Mouse (Mus musculus): ENCODE results near the gene Ddx10. TPM values are rescaled to one million over a fixed set of nuclear protein-coding genes. Genes with fewer than 3 reads are reported as not detected.
"Not testable (repeated sequence)": the region's sequence is repeated elsewhere in the genome, so short reads cannot be mapped to it uniquely, and the experiment has no call there.

Ddx10 gene
- total RNA-seq, 2 experiments from 2014 or later: 20.6 to 23.4 TPM

DNA sequence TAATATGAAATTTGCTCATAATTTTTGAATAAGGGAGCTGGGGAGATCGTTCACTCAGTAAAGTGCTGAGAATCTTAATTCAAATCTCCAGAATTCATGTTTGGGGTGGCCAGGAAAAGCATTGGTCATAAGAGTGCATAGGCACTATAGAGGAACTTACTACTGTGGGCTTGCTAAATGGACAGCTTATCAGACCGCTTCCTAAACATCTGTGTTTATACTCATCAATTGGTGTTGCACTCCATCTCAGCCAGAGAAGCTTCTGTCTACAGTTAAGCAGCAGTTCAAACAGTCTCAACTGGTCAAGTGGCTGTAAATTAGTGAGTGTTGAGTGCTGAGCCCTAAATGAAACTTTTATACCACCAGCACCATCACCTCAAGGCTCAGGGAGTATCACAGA is 73.3 kb downstream of the Ddx10 start:
- no peak for DNase-seq
- intact Hi-C loops (cut with DNase I): no loop called here

DNA sequence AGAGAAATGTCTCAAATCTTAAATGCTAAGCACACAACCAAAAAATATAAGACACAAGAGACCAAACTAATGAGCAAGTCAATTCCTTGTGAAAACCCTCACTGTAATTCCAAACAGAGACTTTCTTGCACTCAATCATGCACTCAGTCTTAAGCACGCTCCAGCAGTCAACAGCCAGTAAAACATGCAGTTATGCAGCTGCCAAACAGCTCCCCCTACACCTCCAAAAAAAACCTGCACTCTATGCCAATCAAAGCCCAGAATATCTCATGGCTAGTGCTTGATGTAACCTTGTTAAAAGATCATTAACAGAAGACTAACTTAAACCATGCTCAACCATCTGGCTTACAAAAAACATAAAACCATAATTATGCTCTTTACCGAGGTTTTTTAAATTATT is 74.6 kb downstream of the Ddx10 start:
- intact Hi-C loops (cut with DNase I): no loop called here
- DNase-seq: peak; percentile 2

DNA sequence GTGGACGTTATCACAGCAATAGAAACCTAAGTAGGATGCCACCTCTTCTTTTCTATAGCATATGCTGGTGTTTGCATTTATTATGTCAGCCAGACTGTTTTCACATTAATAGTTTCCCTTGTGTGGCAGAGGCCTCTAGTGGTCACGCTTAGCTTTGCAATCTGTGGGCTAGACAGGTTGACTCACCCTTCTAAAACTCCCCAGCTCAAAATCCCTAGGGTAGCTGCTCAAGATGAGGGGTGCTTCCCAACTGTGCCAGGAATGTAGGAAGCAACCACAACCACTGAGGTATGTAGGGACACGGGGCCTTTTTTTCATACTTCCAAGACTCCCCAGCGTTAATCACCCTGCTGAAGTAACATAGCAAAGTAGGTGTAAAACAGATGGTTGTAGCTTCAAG is 103.6 kb downstream of the Ddx10 start:
- peak; percentile 53 for DNase-seq
- intact Hi-C loops (cut with DNase I): loop anchor here (10.0 kb wide), 1 partner anchor 469 kb away; the partner anchor contains the start of gene AI593442

DNA sequence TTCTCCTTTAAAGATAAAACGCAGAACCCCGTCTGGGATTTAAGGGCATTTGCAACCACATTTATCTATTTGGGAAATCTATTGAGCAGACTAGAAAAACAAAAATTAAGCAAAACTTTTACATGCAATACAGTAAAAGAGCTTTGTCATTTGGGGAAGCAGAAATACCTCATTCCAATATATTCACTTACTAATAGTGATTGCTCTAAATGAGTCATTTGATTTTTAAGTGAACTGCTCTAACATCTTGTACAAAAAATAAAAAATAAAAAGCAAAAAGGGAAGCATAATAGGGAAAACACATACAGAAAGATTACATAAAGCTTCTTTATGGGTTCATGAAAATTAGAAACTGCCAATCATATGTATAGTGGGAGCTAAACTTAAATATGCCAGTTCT is 104.3 kb downstream of the Ddx10 start:
- DNase-seq: no peak
- intact Hi-C loops (cut with DNase I): loop anchor here (10.0 kb wide), 1 partner anchor 469 kb away; the partner anchor contains the start of gene AI593442

DNA sequence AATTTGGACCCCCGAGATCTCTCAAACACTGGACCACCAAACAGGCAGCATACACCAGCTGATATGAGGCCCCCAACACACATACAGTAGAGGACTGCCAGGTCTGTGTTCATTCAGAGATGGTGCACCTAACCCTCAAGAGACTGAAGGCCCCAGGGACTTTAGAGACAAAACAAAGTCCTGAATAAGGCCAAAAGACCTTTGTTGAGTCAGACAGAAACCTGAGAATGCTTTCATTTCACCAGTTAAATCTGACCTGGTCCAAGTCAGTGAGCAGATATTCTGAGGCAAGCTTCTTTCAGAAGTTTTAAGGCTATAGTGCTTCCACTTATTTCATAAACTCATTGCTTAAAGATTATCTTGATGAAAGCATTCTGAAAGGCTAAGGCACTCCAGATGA is 105.4 kb downstream of the Ddx10 start:
- not testable (repeated sequence) for DNase-seq
- intact Hi-C loops (cut with DNase I): loop anchor here (10.0 kb wide), 1 partner anchor 468 kb away; the partner anchor contains the start of gene AI593442

DNA sequence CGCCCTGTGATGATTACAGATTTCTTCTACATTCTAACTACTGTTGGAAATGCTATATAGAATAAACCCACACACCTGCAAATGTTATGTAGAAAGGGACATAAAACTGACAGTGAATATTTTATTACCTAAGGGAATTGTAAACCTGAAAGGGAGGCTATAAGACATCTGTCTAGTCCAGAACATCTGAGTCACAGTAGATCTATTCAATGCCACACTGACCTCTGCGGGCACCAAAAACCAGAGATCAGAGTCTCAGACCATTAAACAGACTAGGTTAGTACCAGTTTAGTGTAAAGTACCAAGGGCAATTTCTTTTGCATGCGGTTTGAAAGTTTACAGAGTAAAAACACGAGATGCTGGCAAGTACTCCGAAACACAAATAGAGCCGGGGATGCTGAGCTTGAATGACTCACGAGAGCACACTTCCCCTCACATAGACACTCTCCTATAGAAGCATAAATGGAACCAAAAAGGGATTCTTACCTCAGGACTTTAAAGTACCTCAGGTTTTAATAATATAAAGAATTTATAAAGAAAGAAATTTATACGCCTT is 107.2 kb downstream of the Ddx10 start:
- intact Hi-C loops (cut with DNase I): loop anchor here (10.0 kb wide), 1 partner anchor 466 kb away; the partner anchor contains the start of gene AI593442
- DNase-seq: no peak

DNA sequence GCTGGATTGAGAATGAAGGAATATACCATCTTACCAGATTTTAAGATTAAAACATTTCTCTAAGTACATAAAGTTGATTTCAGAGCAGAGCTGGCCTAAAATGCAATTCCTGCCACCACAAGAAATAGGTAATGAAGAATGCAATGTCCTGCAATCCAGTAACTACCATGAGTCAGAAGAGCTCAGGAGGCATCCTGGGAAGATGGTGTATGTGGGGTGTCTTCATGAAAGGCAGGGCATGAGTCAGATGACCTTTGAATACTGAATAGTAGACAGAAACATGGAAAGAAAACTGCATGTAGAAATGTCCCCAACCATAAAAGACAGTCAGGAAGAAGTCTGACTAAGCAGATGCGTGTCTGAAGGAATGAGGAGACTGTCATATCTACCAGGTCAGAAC is 115.0 kb downstream of the Ddx10 start:
- no peak for DNase-seq
- intact Hi-C loops (cut with DNase I): loop anchor here (10.0 kb wide), 1 partner anchor 838 kb away; no protein-coding TSS in a partner anchor

DNA sequence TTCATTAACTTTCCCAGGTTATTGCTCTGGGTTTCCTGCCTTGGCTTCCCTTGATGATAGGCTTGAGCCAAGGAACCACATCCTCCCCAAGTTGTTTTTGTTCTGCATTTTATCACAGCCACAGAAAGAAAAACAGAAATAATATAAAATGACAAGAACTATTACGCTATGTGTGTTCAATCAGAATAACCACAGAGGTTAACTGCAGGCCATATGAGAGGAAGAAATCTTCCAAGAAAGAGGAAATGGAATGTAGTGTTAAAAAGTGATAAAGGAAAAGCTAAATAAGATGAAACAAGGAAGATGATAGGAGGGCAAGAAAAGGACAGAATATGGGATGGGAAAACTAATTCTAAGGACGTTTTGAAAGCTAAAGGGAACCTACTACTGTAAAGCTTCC is 117.4 kb downstream of the Ddx10 start:
- intact Hi-C loops (cut with DNase I): loop anchor here (10.0 kb wide), 1 partner anchor 836 kb away; no protein-coding TSS in a partner anchor
- DNase-seq: no peak

DNA sequence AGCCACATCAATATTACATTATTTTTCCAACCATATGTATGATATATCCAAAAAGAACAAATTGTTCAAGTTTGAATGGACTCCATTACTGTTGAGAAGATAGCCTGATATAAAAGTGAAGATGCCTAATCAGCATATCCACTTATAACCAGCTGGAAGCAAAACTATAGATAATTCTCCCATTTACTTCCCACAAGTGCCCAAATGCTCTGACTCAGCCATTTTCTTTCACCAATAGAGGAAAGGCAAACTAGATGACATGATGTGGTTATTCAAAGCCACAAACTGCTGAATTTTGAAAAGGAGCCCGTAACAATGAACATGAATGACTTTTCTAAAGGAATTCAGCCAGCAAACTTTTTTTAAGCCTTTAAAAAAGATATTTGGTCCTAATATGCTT is 146.8 kb downstream of the Ddx10 start:
- no peak for DNase-seq
- intact Hi-C loops (cut with DNase I): no loop called here

DNA sequence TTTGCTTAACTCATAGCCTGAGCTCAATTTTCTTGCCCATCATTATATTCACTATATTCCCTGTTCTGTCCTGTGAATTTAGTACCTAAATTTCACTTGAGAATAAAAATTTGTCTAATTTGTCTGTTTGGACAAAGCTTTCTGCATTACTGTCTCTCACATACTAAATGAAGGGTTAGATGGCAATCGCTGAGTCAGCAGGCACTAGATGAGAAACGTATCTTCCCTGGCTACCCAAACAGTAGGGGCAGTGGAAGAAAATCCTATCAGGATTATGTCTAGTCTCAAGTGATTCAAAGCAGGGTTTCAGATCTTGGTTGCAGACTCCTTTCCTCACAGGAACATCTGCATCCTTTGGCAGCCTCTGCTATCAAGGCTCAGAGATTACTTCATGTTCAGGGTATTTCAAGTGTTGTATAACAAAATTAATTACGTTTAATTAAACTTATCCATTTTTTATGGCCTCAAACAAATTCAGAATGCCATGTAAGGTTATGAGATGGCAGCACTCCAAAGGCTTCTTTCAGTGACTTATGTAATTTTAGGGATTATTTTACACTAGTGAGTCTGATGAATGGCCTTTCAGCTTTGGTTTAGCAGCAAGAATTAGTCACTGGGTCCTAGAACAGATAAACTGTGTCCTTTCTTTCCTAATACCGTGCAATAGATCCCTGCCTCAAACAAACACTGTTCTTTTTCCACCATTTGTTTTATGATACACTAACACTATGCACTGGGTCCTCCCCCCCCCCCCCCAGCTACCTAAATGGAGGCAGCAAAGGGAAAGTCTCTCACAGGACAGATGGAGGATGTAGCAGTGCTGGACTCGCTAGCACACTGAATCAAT is 152.3 kb downstream of the Ddx10 start:
- intact Hi-C loops (cut with DNase I): no loop called here
- DNase-seq: no peak

DNA sequence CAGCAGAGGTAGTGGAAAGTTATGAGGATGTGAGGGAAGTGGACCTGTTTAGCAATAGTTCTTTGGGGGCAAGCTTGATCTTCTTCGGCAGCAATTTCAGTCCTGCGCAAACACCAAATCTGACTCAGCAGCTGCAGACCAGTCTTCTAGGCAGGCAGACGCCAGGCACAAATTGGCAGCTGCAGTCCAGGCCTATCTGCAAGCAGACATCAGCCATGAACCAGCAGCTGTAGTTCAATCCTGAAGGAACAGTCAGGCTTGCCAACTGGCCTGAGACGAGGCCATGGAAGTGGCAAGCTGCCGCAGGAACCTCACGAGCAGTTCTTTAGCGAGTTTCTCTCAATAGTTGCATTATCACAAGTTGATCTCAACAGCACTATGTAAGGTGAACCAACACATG is 153.3 kb downstream of the Ddx10 start:
- DNase-seq: peak; percentile 52
- intact Hi-C loops (cut with DNase I): no loop called here

DNA sequence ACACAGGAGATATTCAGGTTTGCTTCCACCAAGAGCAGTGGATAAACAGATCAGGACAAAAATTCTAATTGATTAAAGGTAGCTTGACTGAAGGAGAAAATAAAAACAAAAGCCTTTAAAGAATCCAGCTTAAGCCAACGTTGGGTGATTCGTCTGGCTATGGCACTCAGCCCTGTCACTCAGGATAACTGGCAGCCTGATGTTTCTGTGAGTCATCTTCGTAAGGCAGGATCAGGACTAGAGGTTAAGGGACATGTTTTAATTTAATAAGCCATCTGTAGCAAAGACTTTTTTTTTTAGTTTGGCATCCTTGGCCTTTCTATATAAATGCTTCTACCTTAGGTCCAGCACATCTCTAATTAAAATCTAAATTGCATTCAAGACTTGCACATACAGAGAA is 170.2 kb downstream of the Ddx10 start:
- DNase-seq: no peak
- intact Hi-C loops (cut with DNase I): no loop called here

DNA sequence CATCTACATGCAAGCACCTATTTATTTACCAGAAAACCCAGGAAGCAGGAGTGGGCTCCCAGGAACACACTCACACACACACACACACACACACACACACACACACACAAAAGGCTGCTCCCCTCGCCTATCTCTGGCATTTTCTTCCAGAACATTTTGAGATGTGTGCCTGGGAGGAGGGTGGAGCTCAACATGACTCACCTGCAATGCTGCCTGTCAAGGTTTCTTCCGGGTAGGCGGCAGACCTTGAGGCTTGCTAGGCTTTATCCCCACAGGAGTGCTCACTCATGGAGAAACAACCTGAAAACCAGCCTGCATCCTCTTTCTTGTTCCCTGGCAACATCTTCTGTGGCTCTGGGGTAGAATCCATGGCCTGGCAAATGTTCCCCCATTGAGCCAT is 171.9 kb downstream of the Ddx10 start:
- no peak for DNase-seq
- intact Hi-C loops (cut with DNase I): no loop called here

DNA sequence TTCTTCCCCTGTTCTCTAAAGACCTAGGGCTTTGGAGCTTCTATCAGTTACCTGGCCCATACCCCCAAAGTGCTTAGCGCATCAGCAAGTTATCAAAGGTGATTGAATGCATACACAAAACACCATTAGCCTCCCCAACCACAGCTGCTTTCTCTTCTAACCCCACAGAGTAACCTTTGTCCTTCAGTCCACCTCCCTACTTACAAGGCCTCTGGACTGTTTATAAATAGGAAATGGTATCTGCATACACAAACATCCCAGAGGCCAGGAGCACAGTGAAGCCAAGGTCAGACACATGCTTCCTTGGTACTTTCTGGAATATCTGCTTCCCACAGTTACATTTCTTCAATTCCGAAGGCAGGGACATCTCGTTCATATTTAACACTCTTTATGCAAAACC is 173.4 kb downstream of the Ddx10 start:
- intact Hi-C loops (cut with DNase I): no loop called here

DNA sequence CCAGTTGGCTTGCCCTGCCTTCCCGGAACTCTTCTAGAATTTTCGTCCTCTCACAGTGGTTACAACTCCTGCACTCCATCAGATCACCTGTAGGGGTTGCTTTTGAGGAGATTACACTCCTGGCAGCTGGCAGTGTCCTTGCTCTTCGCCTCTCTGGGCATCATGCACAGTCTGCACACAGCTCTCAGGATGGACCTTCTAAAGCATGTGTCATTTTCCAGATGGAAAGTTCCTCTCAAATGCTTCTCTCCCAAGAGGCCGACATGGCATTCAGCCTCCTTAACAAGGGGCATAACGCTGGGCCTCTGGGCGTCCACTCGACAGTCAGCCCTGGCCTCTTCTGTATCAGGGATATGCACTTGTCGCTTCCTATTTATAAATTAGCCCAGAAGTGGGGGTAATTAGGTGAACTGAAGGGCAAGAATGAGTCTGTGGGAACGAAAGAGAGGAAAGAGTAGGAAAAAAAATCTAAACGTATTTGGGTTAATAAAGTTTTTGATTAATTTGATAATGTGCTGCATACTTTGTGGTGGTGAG is 174.2 kb downstream of the Ddx10 start:
- intact Hi-C loops (cut with DNase I): no loop called here
- DNase-seq: peak; percentile 33

More for the DNA sequence above, 173.4 kb downstream of the Ddx10 start:
- no peak for DNase-seq

DNA sequence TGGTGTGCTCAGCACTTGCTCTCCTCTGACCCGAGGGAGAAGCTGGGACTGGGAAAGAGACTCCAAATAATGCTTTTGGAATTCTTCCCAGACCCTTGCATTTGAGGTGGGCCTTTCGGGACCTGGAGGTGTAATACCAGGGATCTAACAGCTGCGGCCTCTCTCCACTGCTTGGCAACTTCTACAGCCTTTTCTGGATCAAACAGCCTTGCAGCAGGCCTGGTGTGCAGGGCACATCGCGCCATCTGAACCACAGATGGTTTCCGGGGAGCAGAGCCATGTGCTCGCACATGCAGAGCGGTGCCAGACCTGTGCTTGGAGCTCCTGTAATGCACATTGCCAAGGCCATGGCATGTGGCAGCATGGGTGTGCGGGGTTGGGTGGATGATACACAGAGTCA is 175.8 kb downstream of the Ddx10 start:
- DNase-seq: peak; percentile 89

DNA sequence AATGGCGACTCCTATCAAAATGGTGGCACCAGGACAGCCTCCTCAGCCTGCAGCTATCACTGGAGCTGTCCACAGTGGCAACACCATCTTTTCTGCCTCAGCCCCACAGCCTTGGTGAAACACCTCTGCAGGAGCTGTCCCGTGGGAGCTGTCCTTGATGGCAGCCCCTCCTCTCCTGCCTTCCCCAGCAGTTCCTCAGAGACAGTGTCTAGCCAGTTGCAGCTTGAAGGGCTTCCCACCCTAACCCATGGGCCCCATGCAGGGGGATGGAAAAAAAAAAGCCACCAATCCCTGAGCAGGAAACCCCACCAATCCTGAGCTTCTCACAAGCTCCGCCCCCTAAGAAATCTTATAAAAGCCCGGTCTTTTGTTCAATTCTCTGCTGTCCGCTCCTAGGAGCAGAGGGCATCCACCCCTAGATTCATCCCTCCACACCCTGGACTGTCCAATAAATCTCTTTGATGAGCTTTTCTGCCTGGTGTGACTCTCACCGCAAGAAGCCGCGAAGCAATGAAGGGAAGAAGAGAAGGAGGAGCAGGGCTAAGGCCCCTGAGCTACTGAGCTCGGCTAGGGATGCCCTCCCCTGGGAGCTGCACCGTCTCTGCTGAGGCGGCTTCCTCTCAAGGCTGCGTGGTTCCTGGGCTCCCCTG is 176.9 kb downstream of the Ddx10 start:
- DNase-seq: no peak
- intact Hi-C loops (cut with DNase I): no loop called here

More for the DNA sequence above, 175.8 kb downstream of the Ddx10 start:
- intact Hi-C loops (cut with DNase I): no loop called here

DNA sequence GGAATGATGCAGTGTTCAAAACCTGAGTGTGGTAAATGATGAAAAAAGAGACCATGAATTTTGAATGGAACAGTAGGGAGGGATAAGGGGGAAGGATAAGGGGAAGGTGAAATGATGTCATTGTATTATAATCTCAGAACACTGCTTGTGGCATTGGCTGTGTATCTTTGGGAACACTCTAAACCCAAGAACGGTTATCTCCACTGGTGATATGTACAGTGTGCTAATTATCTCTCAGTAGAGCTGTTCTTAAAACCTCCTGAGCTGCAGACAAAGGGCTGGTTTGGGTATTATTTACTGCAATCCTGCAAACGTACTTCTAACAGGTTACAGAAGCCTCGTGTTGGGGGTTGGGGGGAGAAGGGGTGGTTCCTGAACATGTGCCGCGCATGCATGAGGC is 179.7 kb downstream of the Ddx10 start:
- intact Hi-C loops (cut with DNase I): no loop called here
- no peak for DNase-seq

DNA sequence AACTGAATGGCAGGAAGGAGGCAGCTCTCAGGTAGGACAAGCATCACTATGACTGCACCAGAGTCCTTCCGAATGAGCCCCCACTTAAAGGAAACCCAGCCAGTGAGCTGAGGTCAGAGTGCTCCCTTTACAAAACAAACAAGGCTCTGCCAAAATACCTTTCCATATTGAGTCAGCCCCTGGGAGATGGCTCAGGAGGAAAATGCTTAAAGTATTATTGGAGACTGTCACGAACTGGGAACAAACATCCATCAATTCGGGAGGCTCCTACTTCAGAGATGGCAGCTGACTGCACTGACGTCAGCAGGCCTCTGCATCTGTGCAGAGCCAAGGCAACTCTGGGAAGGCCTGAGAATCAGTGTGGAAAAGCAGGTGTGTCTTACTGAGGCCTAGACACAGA is 181.4 kb downstream of the Ddx10 start:
- intact Hi-C loops (cut with DNase I): no loop called here
- DNase-seq: no peak

DNA sequence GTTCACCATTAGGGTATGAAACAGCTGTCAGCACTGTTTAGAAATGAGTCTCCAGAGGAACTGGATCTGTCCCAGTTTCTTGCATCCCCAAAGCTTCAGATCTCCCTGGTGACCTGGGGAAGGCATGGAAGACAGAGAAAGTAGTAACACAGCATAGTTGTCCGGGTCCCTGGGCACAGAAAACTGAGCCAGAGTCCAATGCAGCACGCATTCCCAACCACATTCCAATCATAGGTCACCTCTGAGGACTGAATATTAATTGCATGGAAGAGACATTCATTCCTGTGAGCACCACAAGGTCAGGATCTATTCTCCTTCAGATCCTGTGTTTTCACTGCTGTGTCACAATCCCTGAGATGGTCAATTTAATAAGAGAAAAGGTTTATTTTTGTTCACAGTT is 182.8 kb downstream of the Ddx10 start:
- intact Hi-C loops (cut with DNase I): no loop called here
- DNase-seq: no peak

DNA sequence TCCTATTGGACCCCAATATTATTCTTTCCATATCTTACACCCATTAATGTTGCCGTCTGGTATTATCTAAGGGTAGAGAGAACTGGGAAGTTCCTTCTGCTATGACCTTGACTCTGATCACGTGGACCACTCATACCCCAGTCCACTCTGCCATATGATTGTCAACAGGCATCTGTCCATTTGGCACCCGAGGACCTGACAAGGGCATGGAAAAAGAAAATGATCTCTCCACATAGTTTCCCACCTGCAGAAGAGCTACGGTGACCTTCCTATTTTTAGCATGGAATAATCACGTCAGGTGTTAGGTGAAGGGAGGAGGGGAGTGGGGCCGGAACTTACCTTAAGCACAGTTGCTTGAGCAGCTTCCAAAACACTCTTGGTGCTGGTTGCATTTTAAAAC is 183.3 kb downstream of the Ddx10 start:
- no peak for DNase-seq
- intact Hi-C loops (cut with DNase I): no loop called here

Data from left cerebral cortex, postnatal 4 days (tissue).